Mouse (Mus musculus): ENCODE data around the gene Deaf1.

DNA sequence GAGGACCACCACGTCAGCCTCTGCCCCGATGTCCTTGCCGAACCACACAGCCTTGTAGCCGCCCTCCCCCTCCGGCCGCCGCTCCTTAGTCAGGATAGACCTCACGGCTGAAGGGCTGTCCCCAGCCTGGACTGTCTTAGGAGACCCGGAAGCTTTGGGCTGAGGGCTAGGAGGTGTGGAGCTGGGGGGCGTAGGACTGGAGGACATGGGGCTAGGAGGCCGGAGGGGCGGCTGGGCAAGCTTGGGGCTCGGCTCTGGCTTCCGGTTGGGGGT lies 58.3 kb downstream of the Deaf1 start:
- TF ChIP-seq CTCF (IDR thresholded peaks at IDR 0.05; ENCODE audit: borderline replicate concordance, insufficient read depth, low read depth, low read length) = no peak
- TF ChIP-seq POLR2A (IDR thresholded peaks at IDR 0.05; ENCODE audit: borderline replicate concordance, insufficient read depth, low read length) = no peak
